Mouse (Mus musculus) limb, embryonic 13.5 days (tissue): ENCODE measurements around the gene D330020A13Rik. TPM values are rescaled to one million over a fixed set of nuclear protein-coding genes. Genes with fewer than 3 reads are reported as not detected.

Source experiments
- polyA plus RNA-seq: library from polyadenylated mRNA; unstranded; fragments of >200 nt; fragmentation: Nextera tagmentation; extraction: Ambion mirVana; gene quantifications from 2 replicates; pipeline ENCODE4 v1.2.1, GENCODE M21; 2015

D330020A13Rik gene
- polyA plus RNA-seq, 1 experiment from 2014 or later, result 0.61 TPM

Other genes starting within 250 kb of the D330020A13Rik start
- gene Ninj2, start 201.0 kb upstream of the D330020A13Rik start, polyA plus RNA-seq, result 0.96 and 0.98 TPM in 2 replicates
- gene B4galnt3, start 195 bp downstream of the D330020A13Rik start, polyA plus RNA-seq, result 0.75 and 0.80 TPM in 2 replicates
- gene Kdm5a, start 69.8 kb downstream of the D330020A13Rik start, polyA plus RNA-seq, result 50.4 and 52.2 TPM in 2 replicates
- 23.8 and 26.1 TPM in 2 replicates for gene Ccdc77, start 70.0 kb downstream of the D330020A13Rik start, polyA plus RNA-seq
- 4.6 and 5.4 TPM in 2 replicates for gene Il17ra, start 168.9 kb downstream of the D330020A13Rik start, polyA plus RNA-seq
- 0.08 and 0.25 TPM in 2 replicates for gene Tmem121b, start 199.4 kb downstream of the D330020A13Rik start, polyA plus RNA-seq
- 18.6 and 20.3 TPM in 2 replicates for gene Hdhd5, start 237.0 kb downstream of the D330020A13Rik start, polyA plus RNA-seq